Mouse (Mus musculus) heart, adult 2 months (tissue): Measurements from ENCODE around the gene Wdr25. TPM values are rescaled to one million over a fixed set of nuclear protein-coding genes. Genes with fewer than 3 reads are reported as not detected.
A peak's percentile ranks its signal among the peaks of the same experiment; 100 is the strongest.

ENCODE experiments used
- DNase-seq, 2 experiments: peaks; one replicate each; pipeline ENCODE4 v3.0.0; 2021
- H3K27ac ChIP-seq: fragments of 200-600 bp; 2 replicates; pipeline ENCODE4 v1.8.1; 2022
- H3K27me3 ChIP-seq: fragments of 200-500 bp; 2 replicates; pipeline ENCODE4 v1.6.1; 2012; ENCODE audit warnings: mild to moderate bottlenecking, low read length, inconsistent platforms, mixed read lengths; ENCODE audit not compliant: control insufficient read depth, insufficient read depth
- H3K36me3 ChIP-seq: fragments of 200-500 bp; 2 replicates; pipeline ENCODE4 v1.6.1; 2012; ENCODE audit warnings: low read length, inconsistent platforms; ENCODE audit not compliant: control insufficient read depth, insufficient read depth
- H3K4me1 ChIP-seq: fragments of 200-500 bp; 2 replicates; pipeline ENCODE4 v1.6.1; 2011; ENCODE audit warnings: low read length; ENCODE audit not compliant: control insufficient read depth, insufficient read depth
- H3K4me3 ChIP-seq: fragments of 200-600 bp; 2 replicates; pipeline ENCODE4 v1.8.1; 2022
- H3K79me2 ChIP-seq: fragments of 200-500 bp; replicated peaks from 2 replicates; pipeline ENCODE4 v1.6.1; 2012; ENCODE audit warnings: mild to moderate bottlenecking, inconsistent platforms, low read length, moderate library complexity, mixed read lengths; ENCODE audit not compliant: control insufficient read depth, insufficient read depth
- H3K9ac ChIP-seq: fragments of 200-500 bp; 2 replicates; pipeline ENCODE4 v1.6.1; 2012; ENCODE audit warnings: low read depth, mild to moderate bottlenecking, control low read depth, inconsistent platforms, low read length, mixed read lengths
- CTCF ChIP-seq: fragments of 200-600 bp; IDR thresholded peaks from 2 replicates; pipeline ENCODE4 v1.8.1; 2022; ENCODE audit warnings: antibody characterized with exemption, mild to moderate bottlenecking, moderate library complexity
- EP300 ChIP-seq: fragments of 200-500 bp; IDR thresholded peaks from 2 replicates; pipeline ENCODE4 v1.6.1; 2011; ENCODE audit warnings: low read depth, low read length, control low read depth; ENCODE audit not compliant: insufficient read depth
- POLR2A ChIP-seq: fragments of 200-500 bp; IDR thresholded peaks from 2 replicates; pipeline ENCODE4 v1.6.1; 2011; ENCODE audit warnings: mild to moderate bottlenecking, low read depth, low read length, control low read depth; ENCODE audit not compliant: insufficient read depth
- WGBS: fragments of 180-500 bp; shearing (Covaris S2); methylation state at CpG from one replicate; pipeline ENCODE4 v1.1.7; 2018; 5-methylcytosine and 5-hydroxymethylcytosine counted together
- intact Hi-C: fragments of 180-260 bp; cut with DNase I; formaldehyde crosslinking; loops from one replicate; pipeline ENCODE4 v1.15.1; 2025
- polyA plus RNA-seq: library from polyadenylated mRNA; depleted of rRNA; stranded (reverse); fragments of >200 nt; gene quantifications from 2 replicates; pipeline ENCODE4 v1.2.3, GENCODE M21; 2012
- total RNA-seq, 2 experiments: library from RNA; stranded (reverse); gene quantifications; 2 replicates each; pipeline ENCODE4 v1.2.3; 2021

The Wdr25 gene
- total and polyA plus RNA-seq, 3 experiments, result 3.5 to 9.5 (median 4.9) TPM

- H3K36me3 ChIP-seq, result no peaks in the 10 kb centered on the region
- no peak for TF ChIP-seq CTCF
- no peak for TF ChIP-seq EP300
- TF ChIP-seq POLR2A, result no peak
- DNase-seq, result peak; percentile 74 to 82
- H3K27ac ChIP-seq, result no peak overlapping the region
- intact Hi-C loops, result no loop called here
- H3K4me1 ChIP-seq, result peaks cover 4% of the 10 kb centered on the region; the same call in 1 of the 2 replicates
- H3K4me3 ChIP-seq, result no peak overlapping the region
- 5% methylated on average over 19 of the region's 19 CpGs for WGBS
- no peaks in the 10 kb centered on the region for H3K27me3 ChIP-seq
- H3K79me2 ChIP-seq, result no peaks in the 10 kb centered on the region
- no peak overlapping the region for H3K9ac ChIP-seq
Observed at GRCm38 (mm10) chr12:108994436-108995031, 101.1 kb downstream of the Wdr25 start.

- Histone ChIP-seq H3K4me1 (no peaks in the 10 kb centered on the region), H3K79me2 (no peaks in the 10 kb centered on the region), H3K9ac (no peak overlapping the region), H3K27ac (no peak overlapping the region), H3K4me3 (no peak overlapping the region), H3K27me3 (no peaks in the 10 kb centered on the region), H3K36me3 (no peaks in the 10 kb centered on the region)
- intact Hi-C loops, result no loop called here
- no peak for DNase-seq
- WGBS, result 72% methylated on average over 12 of the region's 12 CpGs
- no peak for TF ChIP-seq EP300
- TF ChIP-seq POLR2A, result no peak
- 0 out of 2 replicates have a peak, but pooled peaks have one; percentile 3 for TF ChIP-seq CTCF
Observed at GRCm38 (mm10) chr12:108995976-108996636, 102.7 kb downstream of the Wdr25 start.

GRCm38 (mm10) chr12:108997249-108997648 is 103.8 kb downstream of the Wdr25 start:
- Histone ChIP-seq H3K27me3 (no peaks in the 10 kb centered on the region), H3K9ac (no peak overlapping the region), H3K4me1 (no peaks in the 10 kb centered on the region), H3K79me2 (no peaks in the 10 kb centered on the region), H3K27ac (no peak overlapping the region), H3K4me3 (no peak overlapping the region), H3K36me3 (no peaks in the 10 kb centered on the region)
- no peak for TF ChIP-seq CTCF
- TF ChIP-seq EP300, result no peak
- TF ChIP-seq POLR2A, result no peak
- intact Hi-C loops, result no loop called here
- WGBS, result 87% methylated on average over 8 of the region's 8 CpGs
- no peak for DNase-seq

- 80% methylated on average over 7 of the region's 7 CpGs for WGBS
- H3K4me3 ChIP-seq, result no peak overlapping the region
- no peak overlapping the region for H3K9ac ChIP-seq
- H3K27me3 ChIP-seq, result no peaks in the 10 kb centered on the region
- no peaks in the 10 kb centered on the region for H3K79me2 ChIP-seq
- no peak for DNase-seq
- intact Hi-C loops, result no loop called here
- H3K27ac ChIP-seq, result no peak overlapping the region
- H3K4me1 ChIP-seq, result no peaks in the 10 kb centered on the region
- no peaks in the 10 kb centered on the region for H3K36me3 ChIP-seq
- TF ChIP-seq EP300 (no peak), POLR2A (no peak), CTCF (no peak)
Observed at GRCm38 (mm10) chr12:109002978-109003377, 109.5 kb downstream of the Wdr25 start.

GRCm38 (mm10) chr12:109010070-109010649 is 116.7 kb downstream of the Wdr25 start:
- Histone ChIP-seq H3K79me2 (no peaks in the 10 kb centered on the region), H3K36me3 (no peaks in the 10 kb centered on the region), H3K9ac (no peak overlapping the region), H3K27me3 (no peaks in the 10 kb centered on the region), H3K4me3 (no peak overlapping the region), H3K27ac (no peak overlapping the region), H3K4me1 (no peaks in the 10 kb centered on the region)
- no peak for DNase-seq
- intact Hi-C loops, result no loop called here
- WGBS, result 87% methylated on average over 18 of the region's 18 CpGs
- no peak for TF ChIP-seq EP300
- TF ChIP-seq CTCF, result no peak
- TF ChIP-seq POLR2A, result no peak

- no peak overlapping the region for H3K9ac ChIP-seq
Observed at GRCm38 (mm10) chr12:109022181-109022691, 128.8 kb downstream of the Wdr25 start.

More at GRCm38 (mm10) chr12:109022181-109022691, 128.8 kb downstream of the Wdr25 start:
- Histone ChIP-seq H3K27me3 (no peaks in the 10 kb centered on the region), H3K4me3 (no peak overlapping the region), H3K36me3 (no peaks in the 10 kb centered on the region), H3K4me1 (no peaks in the 10 kb centered on the region), H3K79me2 (no peaks in the 10 kb centered on the region), H3K27ac (no peak overlapping the region)
- intact Hi-C loops, result no loop called here
- TF ChIP-seq CTCF, result no peak
- no peak for TF ChIP-seq POLR2A
- TF ChIP-seq EP300, result no peak
- no peak for DNase-seq
- WGBS, result 72% methylated on average over 10 of the region's 10 CpGs
